In genomic region chr1:84889330-84890004, GRCm38 (mm10) we compare ENCODE assay signal across 20 mouse cellular contexts. TPM values are rescaled to one million over a fixed set of nuclear protein-coding genes. Genes with fewer than 3 reads are reported as not detected.
A peak's percentile ranks its signal among the peaks of the same experiment; 100 is the strongest.
DNase-seq lines count a peak whose midpoint lies in the region; ATAC-seq and TF ChIP-seq lines count a peak whose summit lies in the region.
"Had no signal": no experiment of that assay in that cellular context is flagged by ENCODE, and none has a peak within 500 bp of the region (broad histone marks: within the 10 kb centered on the region; RNA-seq: fewer than 3 reads in every experiment).

No protein-coding gene starts in this region.

- H3K9me3 ChIP-seq in ES-Bruce4 (replicated peaks; ENCODE audit: control insufficient read depth, insufficient read depth, low read length, poor library complexity, severe bottlenecking) = no peaks in the 10 kb centered on the region
- H3K9me3 ChIP-seq in forebrain, embryonic 12.5 days = no peaks in the 10 kb centered on the region
- no peaks in the 10 kb centered on the region for H3K9me3 ChIP-seq in hindbrain, embryonic 14.5 days (ENCODE audit: control insufficient read depth, low read length)
- no peaks in the 10 kb centered on the region for H3K9me3 ChIP-seq in midbrain, embryonic 16.5 days (replicated peaks; ENCODE audit: control insufficient read depth, low read length, poor library complexity, severe bottlenecking)
- H3K9me3 ChIP-seq: G1E; liver, embryonic 15.5 days had no signal

- intact Hi-C loops in left cerebral cortex, postnatal 14 days (cut with DNase I) = no loop called here

- peak overlapping the region; percentile 98 for H3K27ac ChIP-seq in ES-Bruce4 (ENCODE audit: insufficient read depth, low read length)
- H3K27ac ChIP-seq in forebrain, embryonic 12.5 days = peak overlapping the region; percentile 86
- H3K27ac ChIP-seq in hindbrain, embryonic 14.5 days = peak overlapping the region; percentile 71
- peak overlapping the region; percentile 73 for H3K27ac ChIP-seq in midbrain, embryonic 16.5 days (ENCODE audit: low read length)
- H3K27ac ChIP-seq: liver, embryonic 15.5 days; macrophage; stomach, postnatal 0 days had no signal

- peaks cover 5% of the 10 kb centered on the region for H3K4me1 ChIP-seq in ES-Bruce4 (ENCODE audit: control insufficient read depth, insufficient read depth, low read length)
- H3K4me1 ChIP-seq in forebrain, embryonic 12.5 days = peaks cover 14% of the 10 kb centered on the region
- peaks cover 5% of the 10 kb centered on the region; the same call in 1 of the 2 replicates for H3K4me1 ChIP-seq in hindbrain, embryonic 14.5 days (replicated peaks; ENCODE audit: control insufficient read depth, insufficient read depth, low read length)
- H3K4me1 ChIP-seq in midbrain, embryonic 16.5 days (ENCODE audit: control insufficient read depth, insufficient read depth, low read length) = peaks cover 12% of the 10 kb centered on the region
- H3K4me1 ChIP-seq: liver, embryonic 15.5 days had no signal

- DNase-seq in hindbrain, embryonic 14.5 days (ENCODE audit: low spot score) = no peak
- DNase-seq in cerebellum, postnatal 4 days (ENCODE audit: low spot score in 2 of 2) = no peak
- no peak for DNase-seq in left cerebral cortex, postnatal 14 days (ENCODE audit: low spot score in 2 of 2)
- no peak for DNase-seq in testis, postnatal 10 days (ENCODE audit: low spot score)
- no peak for DNase-seq in heart, adult 11 months
- DNase-seq: adrenal gland, postnatal 14 days; cerebellum, postnatal 36 days; heart, adult 18-20 months; kidney, postnatal 14 days; thymus, postnatal 36 days had no signal

- ATAC-seq in forebrain, embryonic 12.5 days (ENCODE audit: low FRiP score) = peak; percentile 62
- peak; percentile 51; the same call in 1 of the 2 replicates for ATAC-seq in hindbrain, embryonic 14.5 days (ENCODE audit: low FRiP score)
- peak; percentile 52 for ATAC-seq in midbrain, embryonic 16.5 days
- ATAC-seq: intestine, embryonic 16.5 days had no signal

- no peak for TF ChIP-seq POLR2A in ES-Bruce4 (IDR thresholded peaks at IDR 0.05; ENCODE audit: insufficient read depth, low read length)

- no peaks in the 10 kb centered on the region for H3K27me3 ChIP-seq in ES-Bruce4 (ENCODE audit: control insufficient read depth, insufficient read depth, low read length, poor library complexity, severe bottlenecking)
- no peaks in the 10 kb centered on the region for H3K27me3 ChIP-seq in forebrain, embryonic 12.5 days
- H3K27me3 ChIP-seq in hindbrain, embryonic 14.5 days (ENCODE audit: control insufficient read depth, insufficient read depth, low read length) = no peaks in the 10 kb centered on the region
- no peaks in the 10 kb centered on the region for H3K27me3 ChIP-seq in midbrain, embryonic 16.5 days (ENCODE audit: control insufficient read depth, insufficient read depth, low read depth, low read length)
- H3K27me3 ChIP-seq: liver, embryonic 15.5 days had no signal

- H3K4me2 ChIP-seq in forebrain, embryonic 12.5 days = peak overlapping the region; percentile 10
- H3K4me2 ChIP-seq in hindbrain, embryonic 14.5 days (replicated peaks) = peak overlapping the region; percentile 2
- H3K4me2 ChIP-seq in midbrain, embryonic 16.5 days (ENCODE audit: low read length) = peak overlapping the region; percentile 31
- H3K4me2 ChIP-seq: liver, embryonic 15.5 days had no signal

- 0 out of 2 replicates have a peak overlapping the region, but pooled peaks have one; percentile 18 for H3K9ac ChIP-seq in ES-Bruce4 (ENCODE audit: low read depth, poor library complexity, severe bottlenecking)
- H3K9ac ChIP-seq in forebrain, embryonic 12.5 days = no peak overlapping the region
- H3K9ac ChIP-seq in hindbrain, embryonic 14.5 days = peak overlapping the region; percentile 1; the same call in 1 of the 2 replicates
- H3K9ac ChIP-seq in midbrain, embryonic 16.5 days (ENCODE audit: low read depth, low read length) = no peak overlapping the region
- H3K9ac ChIP-seq: liver, embryonic 15.5 days had no signal

- TF ChIP-seq CTCF in ES-Bruce4 (IDR thresholded peaks at IDR 0.05; ENCODE audit: low read depth, low read length) = no peak

- no peak for TF ChIP-seq EP300 in ES-Bruce4 (IDR thresholded peaks at IDR 0.05; ENCODE audit: insufficient read depth, low read depth, low read length)

- H3K4me3 ChIP-seq in ES-Bruce4 (ENCODE audit: low read depth, low read length) = no peak overlapping the region
- no peak overlapping the region for H3K4me3 ChIP-seq in forebrain, embryonic 12.5 days (replicated peaks)
- no peak overlapping the region for H3K4me3 ChIP-seq in hindbrain, embryonic 14.5 days (replicated peaks; ENCODE audit: low read length)
- no peak overlapping the region for H3K4me3 ChIP-seq in midbrain, embryonic 16.5 days (ENCODE audit: low read depth, low read length)
- H3K4me3 ChIP-seq: liver, embryonic 15.5 days; myocyte had no signal

- no peaks in the 10 kb centered on the region for H3K36me3 ChIP-seq in ES-Bruce4 (ENCODE audit: control insufficient read depth, insufficient read depth, low read length, poor library complexity, severe bottlenecking)
- H3K36me3 ChIP-seq in forebrain, embryonic 12.5 days (replicated peaks) = no peaks in the 10 kb centered on the region
- no peaks in the 10 kb centered on the region for H3K36me3 ChIP-seq in hindbrain, embryonic 14.5 days (replicated peaks; ENCODE audit: control insufficient read depth, insufficient read depth)
- no peaks in the 10 kb centered on the region for H3K36me3 ChIP-seq in midbrain, embryonic 16.5 days (ENCODE audit: control insufficient read depth, insufficient read depth, low read length)
- H3K36me3 ChIP-seq: G1E; liver, embryonic 15.5 days had no signal

- WGBS in forebrain, embryonic 12.5 days = 39% methylated on average over 8 of the region's 8 CpGs
- WGBS in hindbrain, embryonic 14.5 days = 43% methylated on average over 8 of the region's 8 CpGs
- 30% methylated on average over 8 of the region's 8 CpGs for WGBS in midbrain, embryonic 16.5 days

RNA-seq across cellular contexts. Expression of gene Slc16a14, which starts 45.5 kb away (rescaled TPM):
- polyA plus RNA-seq in ES-Bruce4 (2011; ENCODE audit: insufficient read depth, insufficient read length, low read depth, missing spikeins) = 0.54 TPM in 1 of 2 replicates, not detected in the other
- polyA plus RNA-seq in forebrain, embryonic 12.5 days (2016; fragmentation: Nextera tagmentation; extraction: Ambion mirVana) = 11.4 and 11.5 TPM in 2 replicates
- polyA plus RNA-seq in hindbrain, embryonic 14.5 days (2014; fragmentation: Nextera tagmentation; extraction: Ambion mirVana) = 12.0 and 12.4 TPM in 2 replicates
- 17.2 and 17.7 TPM in 2 replicates for polyA plus RNA-seq in midbrain, embryonic 16.5 days (2015; fragmentation: Nextera tagmentation; extraction: Ambion mirVana)
- total RNA-seq in left cerebral cortex, postnatal 14 days (2021) = 10 to 100 TPM; 26.0 to 29.7 TPM
- polyA plus RNA-seq: heart, embryonic 16.5 days; liver, embryonic 15.5 days had no signal

RNA-seq across cellular contexts. Expression of gene Trip12, which starts 49.2 kb away (rescaled TPM):
- 665 and 675 TPM in 2 replicates for polyA plus RNA-seq in ES-Bruce4 (2011; ENCODE audit: insufficient read depth, insufficient read length, low read depth, missing spikeins)
- polyA plus RNA-seq in forebrain, embryonic 12.5 days (2016; fragmentation: Nextera tagmentation; extraction: Ambion mirVana) = 107 and 108 TPM in 2 replicates
- 55.8 and 56.5 TPM in 2 replicates for polyA plus RNA-seq in hindbrain, embryonic 14.5 days (2014; fragmentation: Nextera tagmentation; extraction: Ambion mirVana)
- 44.4 and 53.3 TPM in 2 replicates for polyA plus RNA-seq in midbrain, embryonic 16.5 days (2015; fragmentation: Nextera tagmentation; extraction: Ambion mirVana)
- 100 to 1,000 TPM; 167 to 195 TPM for total RNA-seq in left cerebral cortex, postnatal 14 days (2021)

RNA-seq across cellular contexts. Expression of gene Fbxo36, which starts 49.8 kb away (rescaled TPM):
- 11.1 and 13.5 TPM in 2 replicates for polyA plus RNA-seq in ES-Bruce4 (2011; ENCODE audit: insufficient read depth, insufficient read length, low read depth, missing spikeins)
- 9.5 and 11.6 TPM in 2 replicates for polyA plus RNA-seq in forebrain, embryonic 12.5 days (2016; fragmentation: Nextera tagmentation; extraction: Ambion mirVana)
- 5.7 and 9.5 TPM in 2 replicates for polyA plus RNA-seq in hindbrain, embryonic 14.5 days (2014; fragmentation: Nextera tagmentation; extraction: Ambion mirVana)
- polyA plus RNA-seq in midbrain, embryonic 16.5 days (2015; fragmentation: Nextera tagmentation; extraction: Ambion mirVana) = 6.0 and 6.6 TPM in 2 replicates
- 1 to 10 TPM; 1.4 to 2.0 TPM for total RNA-seq in left cerebral cortex, postnatal 14 days (2021)

Comparison
In these comparisons a context has a peak if more than half of its experiments do, and no peak if none do; other contexts are left out.
1. H3K9ac ChIP-seq: peak in ES-Bruce4 (single experiment) and hindbrain, embryonic 14.5 days (single experiment); none in forebrain, embryonic 12.5 days (single experiment) and midbrain, embryonic 16.5 days (single experiment).
2. Peak in every context shown above with its lines, with median percentiles within 50 percentile points of each other: H3K27ac ChIP-seq, ATAC-seq and H3K4me2 ChIP-seq.